Mouse (Mus musculus): ENCODE results near the gene Olfr689. TPM values are rescaled to one million over a fixed set of nuclear protein-coding genes. Genes with fewer than 3 reads are reported as not detected.

Olfr689 gene
- polyA plus RNA-seq, 2 experiments: not detected

GRCm38 (mm10) chr7:105367930-105368329 is 57.0 kb downstream of the Olfr689 start, which contains the start of gene Olfr692:
TSS of gene Olfr692 (plus strand) at chr7:105368230.
- H3K27me3 ChIP-seq (ENCODE audit: control insufficient read depth, insufficient read depth, low read length): no peaks in the 10 kb centered on the region
- ATAC-seq (ENCODE audit: low FRiP score, low read depth) (no peak), DNase-seq (ENCODE audit: low spot score) (no peak)
- H3K4me1 ChIP-seq (ENCODE audit: control insufficient read depth, insufficient read depth, low read length): no peaks in the 10 kb centered on the region
- no peak within 1 kb of the TSS for H3K9ac ChIP-seq (ENCODE audit: low read depth, low read length, severe bottlenecking)
- no peak within 1 kb of the TSS for H3K4me3 ChIP-seq (replicated peaks; ENCODE audit: low read length)
- no peak within 1 kb of the TSS for H3K4me2 ChIP-seq (replicated peaks; ENCODE audit: low read depth, low read length, severe bottlenecking)
- H3K9me3 ChIP-seq (ENCODE audit: control insufficient read depth, low read length): no peaks in the 10 kb centered on the region
- no peak within 1 kb of the TSS for H3K27ac ChIP-seq (replicated peaks; ENCODE audit: low read depth, low read length)
- peaks cover 3% of the 10 kb centered on the region; the same call in 1 of the 2 replicates for H3K36me3 ChIP-seq (ENCODE audit: control insufficient read depth, insufficient read depth, low read length)
- TF ChIP-seq POLR2A (IDR thresholded peaks at IDR 0.05; ENCODE audit: borderline replicate concordance, extremely low read depth, insufficient read depth, insufficient read length): no peak
- 97% methylated on average over 1 of the region's 1 CpGs for WGBS

DNA sequence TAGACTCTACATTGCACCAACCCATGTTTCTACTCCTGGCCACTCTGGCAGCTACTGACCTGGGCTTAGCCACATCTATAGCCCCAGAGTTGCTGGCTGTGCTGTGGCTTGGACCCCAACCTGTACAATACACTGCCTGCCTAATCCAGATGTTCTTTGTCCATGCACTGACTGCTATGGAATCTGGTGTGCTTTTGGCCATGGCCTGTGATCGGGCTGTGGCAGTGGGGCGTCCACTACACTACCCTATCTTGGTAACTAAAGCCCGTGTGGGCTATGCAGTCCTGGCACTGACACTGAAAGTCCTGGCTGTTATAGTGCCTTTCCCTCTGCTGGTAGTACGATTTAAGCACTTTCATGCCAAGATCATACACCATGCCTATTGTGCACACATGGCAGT is 57.6 kb downstream of the Olfr689 start:
- Histone ChIP-seq H3K4me2 (replicated peaks; ENCODE audit: low read depth, low read length, severe bottlenecking) (no peak overlapping the region), H3K27me3 (ENCODE audit: control insufficient read depth, insufficient read depth, low read length) (no peaks in the 10 kb centered on the region), H3K9me3 (ENCODE audit: control insufficient read depth, low read length) (no peaks in the 10 kb centered on the region), H3K9ac (ENCODE audit: low read depth, low read length, severe bottlenecking) (no peak overlapping the region), H3K4me3 (replicated peaks; ENCODE audit: low read length) (no peak overlapping the region), H3K27ac (replicated peaks; ENCODE audit: low read depth, low read length) (no peak overlapping the region), H3K36me3 (ENCODE audit: control insufficient read depth, insufficient read depth, low read length) (peaks cover 5% of the 10 kb centered on the region), H3K4me1 (ENCODE audit: control insufficient read depth, insufficient read depth, low read length) (no peaks in the 10 kb centered on the region)
- 96% methylated on average over 4 of the region's 4 CpGs for WGBS
- no peak for ATAC-seq (ENCODE audit: low FRiP score, low read depth)
- no peak for DNase-seq (ENCODE audit: low spot score)
- no peak for TF ChIP-seq POLR2A (IDR thresholded peaks at IDR 0.05; ENCODE audit: borderline replicate concordance, extremely low read depth, insufficient read depth, insufficient read length)

Other genes with a start within 250 kb of the Olfr689 start
- not detected in 2 replicates for gene Olfr678, start 246.7 kb upstream of the Olfr689 start, polyA plus RNA-seq (2012; rRNA removed)
- not detected in 2 replicates for gene Olfr678, start 246.7 kb upstream of the Olfr689 start, polyA plus RNA-seq (2014; fragmentation: Nextera tagmentation; extraction: Ambion mirVana)
- gene Olfr679, start 230.0 kb upstream of the Olfr689 start, polyA plus RNA-seq (2012; rRNA removed): not detected in 2 replicates
- not detected in 2 replicates for gene Olfr679, start 230.0 kb upstream of the Olfr689 start, polyA plus RNA-seq (2014; fragmentation: Nextera tagmentation; extraction: Ambion mirVana)
- gene Olfr680-ps1, start 218.3 kb upstream of the Olfr689 start, polyA plus RNA-seq (2012; rRNA removed): not detected in 2 replicates
- gene Olfr680-ps1, start 218.3 kb upstream of the Olfr689 start, polyA plus RNA-seq (2014; fragmentation: Nextera tagmentation; extraction: Ambion mirVana): not detected in 2 replicates
- gene Olfr681, start 194.3 kb upstream of the Olfr689 start, polyA plus RNA-seq (2012; rRNA removed): not detected in 2 replicates
- not detected in 2 replicates for gene Olfr681, start 194.3 kb upstream of the Olfr689 start, polyA plus RNA-seq (2014; fragmentation: Nextera tagmentation; extraction: Ambion mirVana)
- not detected in 2 replicates for gene Olfr683, start 164.2 kb upstream of the Olfr689 start, polyA plus RNA-seq (2012; rRNA removed)
- gene Olfr683, start 164.2 kb upstream of the Olfr689 start, polyA plus RNA-seq (2014; fragmentation: Nextera tagmentation; extraction: Ambion mirVana): not detected in 2 replicates
- gene Olfr684, start 147.5 kb upstream of the Olfr689 start, polyA plus RNA-seq (2012; rRNA removed): not detected in 2 replicates
- gene Olfr684, start 147.5 kb upstream of the Olfr689 start, polyA plus RNA-seq (2014; fragmentation: Nextera tagmentation; extraction: Ambion mirVana): not detected in 2 replicates
- gene Olfr685, start 125.2 kb upstream of the Olfr689 start, polyA plus RNA-seq (2012; rRNA removed): not detected in 2 replicates
- not detected in 2 replicates for gene Olfr685, start 125.2 kb upstream of the Olfr689 start, polyA plus RNA-seq (2014; fragmentation: Nextera tagmentation; extraction: Ambion mirVana)
- not detected in 2 replicates for gene Olfr686, start 103.7 kb upstream of the Olfr689 start, polyA plus RNA-seq (2012; rRNA removed)
- not detected in 2 replicates for gene Olfr686, start 103.7 kb upstream of the Olfr689 start, polyA plus RNA-seq (2014; fragmentation: Nextera tagmentation; extraction: Ambion mirVana)
- gene Olfr688, start 23.1 kb upstream of the Olfr689 start, polyA plus RNA-seq (2012; rRNA removed): not detected in 2 replicates
- gene Olfr688, start 23.1 kb upstream of the Olfr689 start, polyA plus RNA-seq (2014; fragmentation: Nextera tagmentation; extraction: Ambion mirVana): not detected in 2 replicates
- not detected in 2 replicates for gene Olfr690, start 22.9 kb downstream of the Olfr689 start, polyA plus RNA-seq (2012; rRNA removed)
- gene Olfr690, start 22.9 kb downstream of the Olfr689 start, polyA plus RNA-seq (2014; fragmentation: Nextera tagmentation; extraction: Ambion mirVana): not detected in 2 replicates
- 0.04 TPM in 1 of 2 replicates, not detected in the other for gene Olfr691, start 31.1 kb downstream of the Olfr689 start, polyA plus RNA-seq (2012; rRNA removed)
- not detected in 2 replicates for gene Olfr691, start 31.1 kb downstream of the Olfr689 start, polyA plus RNA-seq (2014; fragmentation: Nextera tagmentation; extraction: Ambion mirVana)
- not detected in 2 replicates for gene Olfr692, start 57.1 kb downstream of the Olfr689 start, polyA plus RNA-seq (2012; rRNA removed)
- gene Olfr692, start 57.1 kb downstream of the Olfr689 start, polyA plus RNA-seq (2014; fragmentation: Nextera tagmentation; extraction: Ambion mirVana): not detected in 2 replicates
- not detected in 2 replicates for gene Gm5901, start 63.9 kb downstream of the Olfr689 start, polyA plus RNA-seq (2012; rRNA removed)
- not detected in 2 replicates for gene Gm5901, start 63.9 kb downstream of the Olfr689 start, polyA plus RNA-seq (2014; fragmentation: Nextera tagmentation; extraction: Ambion mirVana)
- gene Fam160a2, start 88.9 kb downstream of the Olfr689 start, polyA plus RNA-seq (2012; rRNA removed): 45.7 and 58.7 TPM in 2 replicates
- 39.3 and 41.2 TPM in 2 replicates for gene Fam160a2, start 88.9 kb downstream of the Olfr689 start, polyA plus RNA-seq (2014; fragmentation: Nextera tagmentation; extraction: Ambion mirVana)
- 0.05 and 0.06 TPM in 2 replicates for gene Cnga4, start 93.4 kb downstream of the Olfr689 start, polyA plus RNA-seq (2012; rRNA removed)
- gene Cnga4, start 93.4 kb downstream of the Olfr689 start, polyA plus RNA-seq (2014; fragmentation: Nextera tagmentation; extraction: Ambion mirVana): 0.12 TPM in 1 of 2 replicates, not detected in the other
- 0.03 TPM in 1 of 2 replicates, not detected in the other for gene Cckbr, start 114.6 kb downstream of the Olfr689 start, polyA plus RNA-seq (2012; rRNA removed)
- gene Cckbr, start 114.6 kb downstream of the Olfr689 start, polyA plus RNA-seq (2014; fragmentation: Nextera tagmentation; extraction: Ambion mirVana): not detected in 2 replicates
- 60.5 and 65.0 TPM in 2 replicates for gene Cavin3, start 171.1 kb downstream of the Olfr689 start, polyA plus RNA-seq (2012; rRNA removed)
- gene Cavin3, start 171.1 kb downstream of the Olfr689 start, polyA plus RNA-seq (2014; fragmentation: Nextera tagmentation; extraction: Ambion mirVana): 104 and 113 TPM in 2 replicates
- 33.7 and 45.5 TPM in 2 replicates for gene Smpd1, start 243.2 kb downstream of the Olfr689 start, polyA plus RNA-seq (2012; rRNA removed)
- 49.5 and 52.3 TPM in 2 replicates for gene Smpd1, start 243.2 kb downstream of the Olfr689 start, polyA plus RNA-seq (2014; fragmentation: Nextera tagmentation; extraction: Ambion mirVana)